Mouse (Mus musculus): ENCODE measurements around the gene Olfr243. TPM values are rescaled to one million over a fixed set of nuclear protein-coding genes. Genes with fewer than 3 reads are reported as not detected.

Gene Olfr243
- not detected for polyA plus RNA-seq (2015; fragmentation: Illumina TruSeq; extraction: RNeasy Lipid Tissue Mini Kit (QIAGEN cat#74804); ENCODE audit: insufficient read depth, low replicate concordance)

DNA sequence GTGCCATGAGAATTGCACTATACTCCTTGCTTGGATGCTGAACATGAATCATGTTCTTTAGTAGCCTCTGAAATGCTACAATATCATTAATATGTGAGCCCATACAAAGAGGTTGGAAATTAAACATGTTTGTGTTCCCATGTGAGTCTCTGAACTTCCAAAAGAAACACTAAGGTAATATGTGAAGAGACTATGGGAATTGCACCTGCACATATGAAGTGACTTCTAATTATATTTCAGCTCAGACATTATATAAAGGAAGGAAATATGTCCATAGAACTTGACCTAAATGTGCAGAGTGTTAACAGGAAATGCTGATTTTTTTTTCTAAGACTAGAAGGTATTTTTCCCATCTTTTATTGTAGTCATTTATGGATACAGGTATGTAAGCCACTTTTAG, at the start of gene Olfr243:
Gene Olfr243 (plus strand): TSS at position 301 of the 400 bp plus-strand sequence.

DNA sequence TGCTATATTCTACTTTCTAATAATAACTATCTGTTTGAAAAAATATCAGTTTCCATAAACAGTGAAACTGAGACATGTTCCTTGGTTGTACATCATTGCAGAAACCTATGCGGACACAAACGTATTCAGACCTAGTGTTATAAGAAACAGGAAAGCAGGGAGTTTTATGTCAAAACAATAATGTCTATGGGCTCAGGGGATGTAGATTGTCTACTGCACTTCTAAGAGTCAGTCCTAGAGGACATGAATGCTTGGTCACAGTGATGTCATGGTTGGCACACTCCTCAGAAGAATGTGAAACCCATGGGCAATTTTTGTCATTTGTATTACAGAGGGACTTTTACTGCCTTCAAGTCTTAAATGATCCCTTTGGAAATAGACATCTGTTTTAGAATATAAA, 43.4 kb upstream of the Olfr243 start, which contains the start of gene Olfr624:
Gene Olfr624 (minus strand): TSS at position 101 of the 400 bp plus-strand sequence.

DNA sequence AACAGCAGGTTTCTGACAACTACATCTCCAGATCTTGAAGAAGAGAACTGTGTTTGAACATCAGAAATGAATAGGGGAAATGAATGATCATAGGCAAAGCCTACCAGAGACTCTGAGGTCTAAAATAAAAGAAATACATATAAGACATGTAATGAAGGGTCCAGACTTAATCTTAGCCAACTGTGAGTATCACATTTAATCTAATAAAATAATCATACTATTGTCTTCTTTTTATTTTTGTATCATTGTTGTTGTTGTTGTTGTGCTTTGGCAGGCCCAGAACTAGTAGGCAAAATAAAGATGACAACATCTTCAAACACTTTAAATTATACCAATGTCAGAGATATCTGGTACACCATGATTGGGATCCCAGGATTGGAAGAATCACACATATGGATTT, 32.1 kb upstream of the Olfr243 start, which contains the start of gene Olfr625-ps1:
Gene Olfr625-ps1 (plus strand): TSS at position 301 of the 400 bp plus-strand sequence.

DNA sequence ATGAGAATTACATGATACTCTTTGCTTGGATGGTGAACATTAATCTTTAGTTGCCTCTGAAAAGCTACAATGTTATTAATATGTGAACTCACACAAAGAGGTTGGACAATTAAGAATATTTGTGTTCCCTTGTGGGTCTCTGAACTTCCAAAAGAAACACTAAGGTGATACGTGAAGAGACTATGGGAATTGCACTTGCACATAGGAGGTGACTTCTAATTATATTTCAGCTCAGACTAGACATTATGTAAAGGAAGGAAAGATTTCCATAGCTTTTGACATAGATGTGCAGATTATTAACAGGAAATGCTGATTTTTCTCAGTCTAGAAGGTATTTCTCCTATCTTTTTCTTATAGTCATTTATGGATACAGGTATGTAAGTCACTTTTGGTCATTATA, 15.6 kb downstream of the Olfr243 start, which contains the start of gene Olfr628:
Gene Olfr628 (plus strand): TSS at position 301 of the 400 bp plus-strand sequence.

DNA sequence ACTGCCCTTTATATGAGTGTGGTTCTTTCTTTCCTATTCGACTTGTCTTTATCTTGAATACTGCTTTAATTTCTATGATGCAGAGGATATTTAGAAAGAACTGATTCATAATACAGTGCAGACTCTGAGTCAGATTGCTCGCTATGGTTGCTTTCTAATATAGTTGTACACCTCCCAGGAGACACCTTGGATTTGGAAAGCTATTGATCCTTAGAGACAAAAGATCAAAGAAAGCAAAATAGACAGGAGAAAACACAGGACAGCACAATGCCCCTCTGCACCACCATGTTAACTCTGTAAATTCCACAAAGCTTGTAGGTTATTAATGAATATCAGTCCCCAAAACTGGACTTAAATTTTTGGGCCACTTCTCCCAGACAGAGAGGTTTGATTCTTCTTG, 30.4 kb downstream of the Olfr243 start, which contains the start of gene Olfr629:
Gene Olfr629 (minus strand): TSS at position 101 of the 400 bp plus-strand sequence.

DNA sequence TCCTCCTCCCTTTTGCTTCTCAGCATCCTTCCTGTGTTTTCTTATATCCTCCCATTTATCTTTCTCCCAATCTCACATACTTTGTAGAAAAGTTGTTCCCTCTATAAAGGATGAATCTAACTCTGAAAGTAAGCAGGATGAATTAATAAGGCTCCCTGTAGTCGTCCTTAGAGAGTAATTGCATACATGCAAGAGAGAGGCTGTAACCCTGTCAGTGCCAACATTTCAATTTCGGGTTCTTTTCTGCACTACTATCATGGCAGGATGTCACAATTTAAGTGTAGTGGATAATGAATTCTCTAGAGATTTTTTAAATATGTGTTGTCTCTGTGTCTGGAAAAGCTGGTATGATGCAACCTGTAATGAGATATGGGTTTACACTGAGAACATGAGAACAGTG, 42.8 kb downstream of the Olfr243 start, which contains the start of gene Olfr630:
Gene Olfr630 (minus strand): TSS at position 101 of the 400 bp plus-strand sequence.

Other genes with a start within 250 kb of the Olfr243 start
- not detected for gene Olfr608, start 244.8 kb upstream of the Olfr243 start, polyA plus RNA-seq (2015; fragmentation: Illumina TruSeq; extraction: RNeasy Lipid Tissue Mini Kit (QIAGEN cat#74804); ENCODE audit: insufficient read depth, low replicate concordance)
- gene Olfr609, start 216.6 kb upstream of the Olfr243 start, polyA plus RNA-seq (2015; fragmentation: Illumina TruSeq; extraction: RNeasy Lipid Tissue Mini Kit (QIAGEN cat#74804); ENCODE audit: insufficient read depth, low replicate concordance), result not detected
- not detected for gene Olfr610, start 202.5 kb upstream of the Olfr243 start, polyA plus RNA-seq (2015; fragmentation: Illumina TruSeq; extraction: RNeasy Lipid Tissue Mini Kit (QIAGEN cat#74804); ENCODE audit: insufficient read depth, low replicate concordance)
- not detected for gene Olfr611, start 193.8 kb upstream of the Olfr243 start, polyA plus RNA-seq (2015; fragmentation: Illumina TruSeq; extraction: RNeasy Lipid Tissue Mini Kit (QIAGEN cat#74804); ENCODE audit: insufficient read depth, low replicate concordance)
- gene Olfr612, start 172.0 kb upstream of the Olfr243 start, polyA plus RNA-seq (2015; fragmentation: Illumina TruSeq; extraction: RNeasy Lipid Tissue Mini Kit (QIAGEN cat#74804); ENCODE audit: insufficient read depth, low replicate concordance), result not detected
- not detected for gene Olfr613, start 166.6 kb upstream of the Olfr243 start, polyA plus RNA-seq (2015; fragmentation: Illumina TruSeq; extraction: RNeasy Lipid Tissue Mini Kit (QIAGEN cat#74804); ENCODE audit: insufficient read depth, low replicate concordance)
- not detected for gene Olfr615, start 158.6 kb upstream of the Olfr243 start, polyA plus RNA-seq (2015; fragmentation: Illumina TruSeq; extraction: RNeasy Lipid Tissue Mini Kit (QIAGEN cat#74804); ENCODE audit: insufficient read depth, low replicate concordance)
- not detected for gene Olfr616, start 145.5 kb upstream of the Olfr243 start, polyA plus RNA-seq (2015; fragmentation: Illumina TruSeq; extraction: RNeasy Lipid Tissue Mini Kit (QIAGEN cat#74804); ENCODE audit: insufficient read depth, low replicate concordance)
- gene Olfr617, start 141.6 kb upstream of the Olfr243 start, polyA plus RNA-seq (2015; fragmentation: Illumina TruSeq; extraction: RNeasy Lipid Tissue Mini Kit (QIAGEN cat#74804); ENCODE audit: insufficient read depth, low replicate concordance), result not detected
- not detected for gene Olfr618, start 124.6 kb upstream of the Olfr243 start, polyA plus RNA-seq (2015; fragmentation: Illumina TruSeq; extraction: RNeasy Lipid Tissue Mini Kit (QIAGEN cat#74804); ENCODE audit: insufficient read depth, low replicate concordance)
- gene Olfr619, start 114.1 kb upstream of the Olfr243 start, polyA plus RNA-seq (2015; fragmentation: Illumina TruSeq; extraction: RNeasy Lipid Tissue Mini Kit (QIAGEN cat#74804); ENCODE audit: insufficient read depth, low replicate concordance), result not detected
- not detected for gene Olfr620, start 102.1 kb upstream of the Olfr243 start, polyA plus RNA-seq (2015; fragmentation: Illumina TruSeq; extraction: RNeasy Lipid Tissue Mini Kit (QIAGEN cat#74804); ENCODE audit: insufficient read depth, low replicate concordance)
- not detected for gene Olfr622, start 72.0 kb upstream of the Olfr243 start, polyA plus RNA-seq (2015; fragmentation: Illumina TruSeq; extraction: RNeasy Lipid Tissue Mini Kit (QIAGEN cat#74804); ENCODE audit: insufficient read depth, low replicate concordance)
- not detected for gene Olfr623, start 51.0 kb upstream of the Olfr243 start, polyA plus RNA-seq (2015; fragmentation: Illumina TruSeq; extraction: RNeasy Lipid Tissue Mini Kit (QIAGEN cat#74804); ENCODE audit: insufficient read depth, low replicate concordance)
- gene Olfr624, start 43.5 kb upstream of the Olfr243 start, polyA plus RNA-seq (2015; fragmentation: Illumina TruSeq; extraction: RNeasy Lipid Tissue Mini Kit (QIAGEN cat#74804); ENCODE audit: insufficient read depth, low replicate concordance), result 0.14 TPM
- gene Olfr625-ps1, start 32.0 kb upstream of the Olfr243 start, polyA plus RNA-seq (2015; fragmentation: Illumina TruSeq; extraction: RNeasy Lipid Tissue Mini Kit (QIAGEN cat#74804); ENCODE audit: insufficient read depth, low replicate concordance), result not detected
- not detected for gene Olfr628, start 15.7 kb downstream of the Olfr243 start, polyA plus RNA-seq (2015; fragmentation: Illumina TruSeq; extraction: RNeasy Lipid Tissue Mini Kit (QIAGEN cat#74804); ENCODE audit: insufficient read depth, low replicate concordance)
- not detected for gene Olfr629, start 30.3 kb downstream of the Olfr243 start, polyA plus RNA-seq (2015; fragmentation: Illumina TruSeq; extraction: RNeasy Lipid Tissue Mini Kit (QIAGEN cat#74804); ENCODE audit: insufficient read depth, low replicate concordance)
- not detected for gene Olfr630, start 42.7 kb downstream of the Olfr243 start, polyA plus RNA-seq (2015; fragmentation: Illumina TruSeq; extraction: RNeasy Lipid Tissue Mini Kit (QIAGEN cat#74804); ENCODE audit: insufficient read depth, low replicate concordance)
- gene Olfr69, start 56.9 kb downstream of the Olfr243 start, polyA plus RNA-seq (2015; fragmentation: Illumina TruSeq; extraction: RNeasy Lipid Tissue Mini Kit (QIAGEN cat#74804); ENCODE audit: insufficient read depth, low replicate concordance), result not detected
- gene Olfr68, start 65.0 kb downstream of the Olfr243 start, polyA plus RNA-seq (2015; fragmentation: Illumina TruSeq; extraction: RNeasy Lipid Tissue Mini Kit (QIAGEN cat#74804); ENCODE audit: insufficient read depth, low replicate concordance), result not detected
- not detected for gene Olfr67, start 77.2 kb downstream of the Olfr243 start, polyA plus RNA-seq (2015; fragmentation: Illumina TruSeq; extraction: RNeasy Lipid Tissue Mini Kit (QIAGEN cat#74804); ENCODE audit: insufficient read depth, low replicate concordance)
- 4,439 TPM for gene Hbb-bt, start 99.3 kb downstream of the Olfr243 start, polyA plus RNA-seq (2015; fragmentation: Illumina TruSeq; extraction: RNeasy Lipid Tissue Mini Kit (QIAGEN cat#74804); ENCODE audit: insufficient read depth, low replicate concordance)
- 24,371 TPM for gene Hbb-bs, start 113.4 kb downstream of the Olfr243 start, polyA plus RNA-seq (2015; fragmentation: Illumina TruSeq; extraction: RNeasy Lipid Tissue Mini Kit (QIAGEN cat#74804); ENCODE audit: insufficient read depth, low replicate concordance)
- not detected for gene Hbb-bh2, start 125.8 kb downstream of the Olfr243 start, polyA plus RNA-seq (2015; fragmentation: Illumina TruSeq; extraction: RNeasy Lipid Tissue Mini Kit (QIAGEN cat#74804); ENCODE audit: insufficient read depth, low replicate concordance)
- gene Hbb-bh1, start 128.5 kb downstream of the Olfr243 start, polyA plus RNA-seq (2015; fragmentation: Illumina TruSeq; extraction: RNeasy Lipid Tissue Mini Kit (QIAGEN cat#74804); ENCODE audit: insufficient read depth, low replicate concordance), result 0.80 TPM
- gene Hbb-y, start 138.5 kb downstream of the Olfr243 start, polyA plus RNA-seq (2015; fragmentation: Illumina TruSeq; extraction: RNeasy Lipid Tissue Mini Kit (QIAGEN cat#74804); ENCODE audit: insufficient read depth, low replicate concordance), result not detected
- gene Olfr66, start 171.6 kb downstream of the Olfr243 start, polyA plus RNA-seq (2015; fragmentation: Illumina TruSeq; extraction: RNeasy Lipid Tissue Mini Kit (QIAGEN cat#74804); ENCODE audit: insufficient read depth, low replicate concordance), result not detected
- gene Olfr64, start 179.8 kb downstream of the Olfr243 start, polyA plus RNA-seq (2015; fragmentation: Illumina TruSeq; extraction: RNeasy Lipid Tissue Mini Kit (QIAGEN cat#74804); ENCODE audit: insufficient read depth, low replicate concordance), result not detected
- not detected for gene Olfr65, start 188.8 kb downstream of the Olfr243 start, polyA plus RNA-seq (2015; fragmentation: Illumina TruSeq; extraction: RNeasy Lipid Tissue Mini Kit (QIAGEN cat#74804); ENCODE audit: insufficient read depth, low replicate concordance)
- gene Olfr631, start 214.2 kb downstream of the Olfr243 start, polyA plus RNA-seq (2015; fragmentation: Illumina TruSeq; extraction: RNeasy Lipid Tissue Mini Kit (QIAGEN cat#74804); ENCODE audit: insufficient read depth, low replicate concordance), result not detected
- gene Olfr632, start 219.7 kb downstream of the Olfr243 start, polyA plus RNA-seq (2015; fragmentation: Illumina TruSeq; extraction: RNeasy Lipid Tissue Mini Kit (QIAGEN cat#74804); ENCODE audit: insufficient read depth, low replicate concordance), result not detected
- not detected for gene Olfr633, start 229.8 kb downstream of the Olfr243 start, polyA plus RNA-seq (2015; fragmentation: Illumina TruSeq; extraction: RNeasy Lipid Tissue Mini Kit (QIAGEN cat#74804); ENCODE audit: insufficient read depth, low replicate concordance)

Measured in spleen, adult 10 weeks (tissue).